Mouse (Mus musculus) left cerebral cortex, postnatal 25 days (tissue): ENCODE data around the gene Neurod1. TPM values are rescaled to one million over a fixed set of nuclear protein-coding genes. Genes with fewer than 3 reads are reported as not detected.

Experiments
- DNase-seq, 2 experiments: peaks; one replicate each; pipeline ENCODE4 v3.0.0; 2022; ENCODE audit warnings: low spot score in 2 of 2, mixed read lengths in 1 of 2
- intact Hi-C: fragments of 180-260 bp; cut with DNase I; formaldehyde crosslinking; loops from one replicate; pipeline ENCODE4 v1.15.1; 2025
- total RNA-seq, 2 experiments: library from RNA; stranded (reverse); gene quantifications; 2 replicates each; pipeline ENCODE4 v1.2.3; 2021

The Neurod1 gene
- 10 to 100 TPM; 18.2 to 20.3 TPM for total RNA-seq

- intact Hi-C loops, result loop anchor here (2.0 to 5.0 kb wide), 4 partner anchors 99 to 588 kb away; partner anchors contain the start of gene Ube2e3
- DNase-seq, result peak; percentile 77 to 80
Measured at GRCm38 (mm10) chr2:79456575-79457349, at the start of gene Neurod1, which contains the start of gene Cerkl. TSS of gene Neurod1 (minus strand) at chr2:79456751. TSS of gene Cerkl (minus strand) at chr2:79456785.

GRCm38 (mm10) chr2:79498990-79499755 is 42.6 kb upstream of the Neurod1 start:
- intact Hi-C loops, result loop anchor here (1.0 to 5.0 kb wide), 4 partner anchors 127 to 1450 kb away; no protein-coding TSS in a partner anchor
- peak; percentile 77 to 87 for DNase-seq

GRCm38 (mm10) chr2:79485127-79485526 is 28.6 kb upstream of the Neurod1 start:
- intact Hi-C loops, result no loop called here
- no peak for DNase-seq

- no peak for DNase-seq
- intact Hi-C loops, result no loop called here
Measured at GRCm38 (mm10) chr2:79482511-79482910, 26.0 kb upstream of the Neurod1 start.

GRCm38 (mm10) chr2:79462411-79462810 is 5.9 kb upstream of the Neurod1 start:
- intact Hi-C loops, result no loop called here
- no peak for DNase-seq

GRCm38 (mm10) chr2:79461861-79462260 is 5.3 kb upstream of the Neurod1 start:
- DNase-seq, result no peak

GRCm38 (mm10) chr2:79460586-79460985 is 4.0 kb upstream of the Neurod1 start:
- intact Hi-C loops, result no loop called here
- no peak for DNase-seq

More at GRCm38 (mm10) chr2:79461861-79462260, 5.3 kb upstream of the Neurod1 start:
- intact Hi-C loops, result no loop called here

GRCm38 (mm10) chr2:79460107-79460506 is 3.6 kb upstream of the Neurod1 start:
- DNase-seq, result peak in 1 of 2 experiments; percentile 16
- intact Hi-C loops, result no loop called here

GRCm38 (mm10) chr2:79459061-79460045 is 2.8 kb upstream of the Neurod1 start:
- no peak for DNase-seq
- intact Hi-C loops, result loop anchor here (5.0 kb wide), 3 partner anchors 102 to 532 kb away; no protein-coding TSS in a partner anchor

- intact Hi-C loops, result loop anchor here (2.0 to 5.0 kb wide), 4 partner anchors 101 to 589 kb away; partner anchors contain the start of gene Ube2e3
- DNase-seq, result no peak
Measured at GRCm38 (mm10) chr2:79457932-79458331, 1.4 kb upstream of the Neurod1 start.

- DNase-seq, result no peak
- intact Hi-C loops, result loop anchor here (2.0 to 5.0 kb wide), 4 partner anchors 100 to 589 kb away; partner anchors contain the start of gene Ube2e3
Measured at GRCm38 (mm10) chr2:79457434-79457833, 883 bp upstream of the Neurod1 start.

- intact Hi-C loops, result loop anchor here (1.0 to 5.0 kb wide), 5 partner anchors 98 to 587 kb away; partner anchors contain the start of gene Ube2e3
- DNase-seq, result peak; percentile 13 to 42
Measured at GRCm38 (mm10) chr2:79455646-79456045, 905 bp downstream of the Neurod1 start.

- DNase-seq, result peak; percentile 24 to 51
- intact Hi-C loops, result loop anchor here (1.0 to 5.0 kb wide), 4 partner anchors 98 to 528 kb away; no protein-coding TSS in a partner anchor
Measured at GRCm38 (mm10) chr2:79454786-79455446, 1.6 kb downstream of the Neurod1 start.

GRCm38 (mm10) chr2:79453901-79454781 is 2.4 kb downstream of the Neurod1 start:
- intact Hi-C loops, result no loop called here
- peak; percentile 53 to 74 for DNase-seq

- no peak for DNase-seq
- intact Hi-C loops, result no loop called here
Measured at GRCm38 (mm10) chr2:79451438-79451837, 5.1 kb downstream of the Neurod1 start.

- DNase-seq, result no peak
- intact Hi-C loops, result no loop called here
Measured at GRCm38 (mm10) chr2:79450684-79451394, 5.7 kb downstream of the Neurod1 start.

- intact Hi-C loops, result no loop called here
- no peak for DNase-seq
Measured at GRCm38 (mm10) chr2:79449371-79449770, 7.2 kb downstream of the Neurod1 start.
